Mouse (Mus musculus) CD8-positive naive resting alpha-beta T cell, adult 2 months (primary cell): ENCODE data around the gene Slc30a2.
"Not testable (repeated sequence)": the region's sequence is repeated elsewhere in the genome, so short reads cannot be mapped to it uniquely, and the experiment has no call there.

Experiments
- DNase-seq, 2 experiments: peaks; one replicate each; pipeline ENCODE4 v3.0.0; 2022; ENCODE audit warnings: low read depth in 2 of 2, low spot score in 2 of 2

Slc30a2 gene

DNA sequence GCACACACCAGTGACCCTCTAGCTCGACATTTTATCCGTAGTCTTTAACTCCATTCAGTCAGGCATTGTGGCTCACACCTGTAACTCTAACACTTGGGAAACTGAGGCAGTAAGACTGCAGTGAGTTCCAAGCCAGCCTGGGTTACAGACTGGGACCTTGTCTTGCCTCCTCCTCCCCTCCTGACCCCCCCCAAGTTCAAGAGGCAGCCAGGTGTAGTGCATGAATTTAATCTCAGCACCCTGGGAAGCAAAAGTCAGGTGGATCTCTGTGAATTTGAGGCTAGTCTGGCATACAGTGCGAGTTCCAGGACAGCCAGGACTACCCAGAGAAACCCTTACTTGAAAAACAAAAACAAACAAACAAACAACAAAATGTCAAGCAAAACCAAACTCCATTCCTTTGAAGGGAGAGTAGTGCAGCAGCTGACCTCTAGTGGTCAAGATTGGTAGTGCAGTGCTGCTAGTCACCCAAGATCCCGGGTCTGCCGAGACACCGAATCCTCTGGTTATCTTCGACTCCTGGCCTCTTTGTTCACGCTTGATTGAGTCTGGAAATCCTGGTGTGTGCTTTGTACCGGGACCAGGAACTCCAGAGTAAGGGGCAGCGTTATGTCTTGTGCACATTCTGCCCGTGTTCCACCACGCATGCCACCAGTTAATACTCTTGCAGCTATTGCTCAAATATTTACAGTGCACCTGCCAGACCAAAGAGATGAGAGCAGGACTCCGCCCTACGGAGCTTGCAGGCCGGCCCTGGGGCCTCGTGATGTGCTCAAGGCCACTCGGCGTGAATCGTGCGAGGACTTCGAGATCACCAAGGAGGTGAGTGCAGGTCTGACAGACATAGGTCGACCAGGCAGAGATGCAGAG, 13.8 kb downstream of the Slc30a2 start:
- DNase-seq, result peak; percentile 53 to 68

DNA sequence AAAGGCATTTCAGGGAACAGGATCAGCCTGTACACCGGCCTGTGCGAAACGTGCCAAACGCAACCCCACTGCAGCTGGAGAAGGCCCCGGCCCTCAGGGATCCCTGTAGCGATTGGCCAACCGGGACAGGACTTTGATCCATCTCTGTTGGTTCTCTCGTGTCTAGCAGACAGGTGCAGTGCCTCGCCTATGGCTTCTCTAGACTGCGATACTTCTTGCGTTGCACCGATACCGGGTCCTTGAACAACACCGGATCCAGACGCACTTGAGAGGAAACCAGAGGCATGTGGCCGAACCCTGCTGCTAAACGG, 14.4 kb downstream of the Slc30a2 start:
- DNase-seq, result no peak

DNA sequence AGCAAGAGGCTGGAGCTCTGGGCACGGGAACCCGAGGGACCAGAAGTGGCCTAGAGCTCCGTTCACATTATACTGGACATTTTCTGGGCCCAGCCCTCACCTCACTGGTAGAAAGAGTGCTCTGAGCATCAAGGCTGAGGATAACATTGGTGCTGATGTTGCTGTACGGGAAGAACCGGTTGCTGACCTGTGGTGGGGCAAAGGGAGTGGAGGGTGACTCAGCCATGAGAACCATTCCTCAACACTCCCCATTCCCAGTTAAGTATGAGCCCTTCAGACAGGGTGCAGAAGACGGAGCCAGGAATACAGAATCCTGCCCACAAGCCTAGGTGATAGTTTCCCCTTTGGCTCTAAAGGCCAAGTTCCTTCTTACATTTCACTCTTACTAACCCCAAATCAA, 16.7 kb downstream of the Slc30a2 start:
- no peak for DNase-seq

DNA sequence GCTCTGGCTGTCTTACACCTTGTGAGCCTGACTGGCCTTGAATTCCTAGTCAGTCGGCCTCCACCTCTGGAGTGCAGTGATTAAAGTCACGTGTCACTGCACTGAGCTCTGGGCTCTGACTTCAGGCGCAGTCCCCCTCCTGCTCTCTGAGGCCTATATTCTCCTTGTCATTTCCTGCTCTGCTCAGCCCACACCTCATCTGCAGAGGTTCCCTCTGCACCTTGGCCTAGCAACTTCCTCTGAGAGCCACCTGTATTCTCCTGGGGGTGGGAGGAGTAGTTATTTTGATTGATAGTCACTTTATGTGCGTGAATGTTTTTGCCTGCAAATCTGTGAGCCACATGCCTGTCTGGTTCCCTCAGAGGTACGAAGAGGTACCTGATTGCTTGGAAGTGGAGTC, 18.2 kb downstream of the Slc30a2 start:
- peak in 1 of 2 experiments; percentile 17 for DNase-seq

DNA sequence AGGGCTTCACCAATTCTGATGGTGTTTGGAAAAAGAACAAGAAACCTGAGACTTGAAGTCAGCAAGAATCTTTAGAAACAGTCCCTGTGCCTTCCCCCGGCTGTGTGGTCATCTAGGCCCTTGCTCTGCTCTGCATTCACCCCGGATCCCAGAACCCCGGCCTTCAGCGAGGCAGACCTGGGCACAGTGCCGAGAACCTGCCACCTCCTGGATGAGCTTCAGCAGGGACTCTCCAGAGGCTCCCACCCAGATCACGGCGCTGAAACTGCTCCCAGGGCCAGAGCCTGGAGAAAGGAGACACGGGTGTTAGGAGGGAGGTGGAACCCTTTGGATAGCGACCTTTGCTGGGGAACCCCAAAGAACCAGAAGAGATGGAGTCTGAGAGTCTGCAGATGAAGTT, 19.1 kb downstream of the Slc30a2 start:
- no peak for DNase-seq

DNA sequence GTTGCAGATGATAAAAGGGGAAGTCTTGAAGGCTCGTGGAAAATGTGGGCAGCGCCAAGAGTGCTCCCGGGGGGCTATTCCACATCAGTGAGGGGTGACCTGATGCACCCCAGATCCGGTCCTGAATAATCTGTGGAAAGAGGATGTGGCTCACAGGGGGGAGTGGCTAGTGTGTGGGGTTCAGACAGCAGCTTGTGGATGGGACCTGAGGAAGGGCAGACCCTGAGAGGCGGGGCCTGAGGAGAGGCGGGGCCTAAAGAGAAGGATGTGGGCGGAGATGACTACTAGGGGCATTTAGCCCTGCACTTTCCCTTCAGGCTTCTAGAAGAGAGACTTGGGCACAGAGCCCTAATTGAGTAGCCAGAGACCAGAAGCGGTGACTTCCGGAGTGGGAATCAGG, 19.6 kb downstream of the Slc30a2 start:
- peak; percentile 51 to 72 for DNase-seq

DNA sequence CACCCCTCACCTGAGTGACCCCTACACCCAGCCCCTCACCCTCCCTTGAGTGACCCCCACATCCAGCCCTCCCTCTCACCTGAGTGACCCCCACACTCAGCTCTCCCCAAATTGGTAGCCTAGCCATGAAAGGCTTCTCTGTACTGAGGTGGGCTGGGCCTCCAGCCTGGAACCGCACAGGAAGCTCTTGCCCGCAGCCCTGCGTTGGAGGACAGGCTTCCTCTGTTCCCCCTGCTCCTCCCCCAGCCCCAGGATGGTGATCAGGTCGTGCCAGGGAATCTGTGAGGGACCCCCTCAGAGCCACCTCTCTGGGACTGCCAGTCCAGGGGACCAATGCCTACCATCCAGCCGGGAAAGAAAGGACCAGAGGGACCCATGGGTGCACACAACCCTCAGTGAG, 22.3 kb downstream of the Slc30a2 start:
- no peak for DNase-seq

DNA sequence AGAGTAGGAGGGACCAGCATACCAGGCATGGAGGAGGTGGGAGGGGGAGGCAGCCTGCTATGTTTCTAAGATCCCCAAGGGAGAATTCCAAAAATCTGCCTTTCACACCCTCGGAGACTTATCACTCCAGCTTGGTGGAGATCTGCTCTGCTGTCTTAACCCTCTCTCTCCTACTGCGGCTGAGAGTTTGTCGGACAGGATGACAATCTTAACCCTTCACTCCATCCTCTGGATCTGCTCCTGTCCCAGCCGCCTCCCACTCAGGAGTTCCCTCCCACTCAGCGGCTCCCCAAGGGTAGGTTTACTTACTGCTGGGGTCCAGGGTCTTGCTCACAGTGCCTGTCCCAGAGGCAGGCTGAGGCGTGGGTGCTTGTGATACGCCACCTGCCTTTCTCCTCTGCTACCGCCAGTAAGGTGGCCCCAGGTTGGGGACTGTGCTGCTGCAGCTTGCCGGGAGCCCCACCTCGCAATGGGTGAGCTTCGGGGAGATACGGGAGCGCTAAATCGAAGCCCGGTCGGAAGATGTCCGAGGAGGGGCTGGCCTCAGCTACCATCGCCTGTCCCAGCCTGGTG, 27.8 kb downstream of the Slc30a2 start:
- DNase-seq, result no peak

DNA sequence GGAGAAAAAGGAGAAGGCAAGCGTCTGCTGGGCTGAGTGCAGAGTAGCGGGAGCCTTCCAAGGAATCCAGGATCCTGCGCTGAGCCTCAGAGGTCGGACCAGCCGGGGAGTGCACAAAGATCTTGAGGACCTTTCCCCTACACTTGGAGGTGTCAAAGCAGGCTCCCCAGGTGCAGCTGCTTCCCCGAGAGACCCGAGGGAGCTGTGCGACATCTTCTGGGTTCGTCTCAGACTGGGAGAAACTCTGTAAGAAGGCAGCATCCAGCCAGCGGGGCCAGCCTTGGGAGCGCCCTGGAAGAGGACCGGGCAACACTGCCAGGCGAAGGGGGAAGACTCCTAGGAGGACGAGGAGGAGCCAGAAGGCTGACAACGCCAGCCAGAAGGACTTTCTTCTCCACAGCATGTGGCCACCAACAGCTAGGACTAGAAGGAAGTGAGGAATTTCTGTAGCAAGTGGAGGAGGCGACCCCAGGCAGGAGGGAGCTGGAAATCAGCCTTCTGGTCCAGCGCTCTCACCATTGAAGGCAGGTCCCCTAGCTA, 28.4 kb downstream of the Slc30a2 start:
- no peak for DNase-seq

DNA sequence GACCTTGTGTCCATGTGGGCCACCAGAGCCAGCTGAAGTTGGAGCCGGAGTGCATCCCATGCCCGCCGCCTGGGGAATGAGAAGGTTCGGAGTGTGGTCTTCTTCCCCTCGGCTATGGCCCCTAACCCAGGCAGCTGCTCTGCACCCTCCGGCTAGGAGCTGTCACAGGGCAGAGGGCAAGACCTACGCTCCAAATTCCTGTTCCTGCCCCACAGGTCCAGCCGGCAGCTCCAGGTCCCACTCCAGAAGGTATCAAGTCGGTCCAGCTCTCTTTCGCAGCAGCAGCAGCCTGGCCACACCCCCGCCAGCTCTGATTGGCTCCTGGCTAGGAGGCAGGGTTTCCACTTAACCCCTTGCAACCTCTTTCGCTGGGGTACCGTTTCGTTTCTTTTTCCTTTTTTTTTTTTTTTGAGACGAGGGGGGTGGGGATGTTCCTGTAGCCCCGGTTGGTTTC, 29.3 kb downstream of the Slc30a2 start:
- peak in 1 of 2 experiments; percentile 46 for DNase-seq

DNA sequence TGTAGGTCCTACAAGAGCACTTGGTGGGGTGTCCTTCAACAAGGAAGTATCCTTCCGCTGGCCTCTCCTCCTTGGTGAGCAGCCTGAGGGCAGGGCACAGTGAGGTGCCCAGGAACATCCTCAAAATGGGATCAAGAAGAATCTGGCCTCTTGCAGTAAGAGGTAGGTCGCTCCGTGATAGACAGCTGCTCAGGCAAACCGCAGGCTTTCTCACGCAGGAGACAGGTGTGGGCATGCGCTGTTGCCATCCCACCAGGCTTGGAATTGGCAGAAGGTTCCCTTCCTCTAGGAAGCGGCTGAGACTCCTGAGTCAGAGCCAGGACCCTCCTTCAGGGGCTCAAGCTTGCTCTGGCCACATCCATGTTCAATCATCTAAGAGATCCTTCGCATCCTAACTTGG, 30.3 kb downstream of the Slc30a2 start:
- DNase-seq, result no peak

DNA sequence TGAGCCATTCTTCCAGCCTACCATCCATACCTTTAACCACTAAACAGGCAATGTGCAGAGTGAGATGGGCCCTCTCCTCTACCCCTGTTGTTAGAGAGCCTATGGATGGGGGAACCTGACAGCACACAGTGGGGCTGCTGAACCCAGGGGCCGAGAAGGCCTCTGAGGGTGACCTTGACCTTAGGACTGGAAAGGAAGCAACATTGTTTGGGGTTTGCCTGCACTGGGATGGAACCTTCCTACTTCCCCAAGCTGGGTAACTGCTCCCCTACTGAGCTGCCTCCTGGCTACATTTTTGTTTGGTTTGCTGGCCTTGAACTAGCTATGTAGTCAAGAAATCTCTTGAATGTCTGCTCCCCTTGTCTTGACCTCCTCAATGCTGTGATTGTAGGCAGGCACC, 31.3 kb downstream of the Slc30a2 start:
- DNase-seq, result no peak

DNA sequence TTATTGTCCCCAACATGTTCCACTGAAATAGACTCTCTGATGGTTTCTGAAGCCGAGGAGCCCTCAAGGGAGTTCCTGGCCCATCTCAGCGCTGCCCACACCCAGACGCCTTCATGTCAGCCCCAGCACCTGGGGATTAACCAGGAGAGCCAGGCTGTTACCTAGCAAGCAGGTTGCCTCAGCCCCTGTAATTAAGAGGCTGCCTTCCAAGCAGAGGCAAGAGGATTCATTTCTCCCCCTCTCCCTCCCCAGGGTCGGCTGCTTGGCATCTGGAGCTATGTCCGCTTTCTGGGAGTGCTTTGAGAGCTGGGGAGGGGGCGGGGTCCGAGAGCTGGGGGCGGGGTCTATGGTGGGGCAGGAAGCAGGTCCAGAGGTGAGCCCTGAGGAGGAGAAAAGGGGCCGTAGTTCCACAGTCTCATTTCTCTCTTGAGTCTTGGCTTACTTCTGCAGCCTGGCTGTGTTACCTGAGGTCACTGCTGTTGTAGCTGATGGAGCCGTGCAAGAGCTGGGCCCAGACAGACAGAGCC, 35.2 kb downstream of the Slc30a2 start:
- no peak for DNase-seq

DNA sequence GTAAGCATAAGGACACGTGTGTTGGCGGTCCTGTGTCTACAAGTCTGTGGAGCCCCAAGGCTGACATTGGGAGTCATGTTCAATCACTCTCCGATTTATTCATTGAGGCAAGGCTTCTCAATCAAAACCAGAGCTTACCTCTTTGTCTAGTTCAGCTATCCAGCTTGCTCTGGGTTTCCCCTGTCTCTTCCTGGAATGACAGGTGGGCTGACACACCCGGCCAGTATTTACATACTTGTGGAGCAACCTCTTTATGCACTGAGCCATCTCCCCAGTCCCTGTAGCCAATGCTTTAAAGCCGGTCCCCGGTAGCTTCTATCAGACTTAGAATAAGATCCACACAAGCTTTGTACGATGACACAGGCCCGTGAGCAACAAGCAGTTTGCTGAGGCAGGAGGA, 36.5 kb downstream of the Slc30a2 start:
- DNase-seq, result no peak

DNA sequence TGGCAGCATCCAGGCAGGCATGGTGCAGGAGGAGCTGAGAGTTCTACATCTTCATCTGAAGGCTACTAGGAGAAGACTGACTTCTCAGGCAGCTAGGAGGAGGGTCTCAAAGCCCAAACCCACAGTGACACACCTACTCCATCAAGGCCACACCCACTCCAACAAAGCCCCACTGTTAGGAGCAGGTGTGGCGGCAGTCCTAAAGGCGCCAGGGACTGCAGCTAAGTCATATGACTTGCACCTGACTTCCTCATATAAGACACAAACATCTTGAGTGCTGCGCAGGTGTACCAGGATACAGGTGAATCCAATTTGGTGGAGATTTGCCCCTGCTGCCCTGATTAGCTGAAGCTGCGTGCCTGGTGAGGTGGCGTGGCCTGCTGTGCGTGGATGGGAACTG, 40.8 kb downstream of the Slc30a2 start, which contains the start of gene Extl1:
TSS of gene Extl1 (minus strand) at position 101 of the 400 bp plus-strand sequence.
- not testable (repeated sequence) for DNase-seq

DNA sequence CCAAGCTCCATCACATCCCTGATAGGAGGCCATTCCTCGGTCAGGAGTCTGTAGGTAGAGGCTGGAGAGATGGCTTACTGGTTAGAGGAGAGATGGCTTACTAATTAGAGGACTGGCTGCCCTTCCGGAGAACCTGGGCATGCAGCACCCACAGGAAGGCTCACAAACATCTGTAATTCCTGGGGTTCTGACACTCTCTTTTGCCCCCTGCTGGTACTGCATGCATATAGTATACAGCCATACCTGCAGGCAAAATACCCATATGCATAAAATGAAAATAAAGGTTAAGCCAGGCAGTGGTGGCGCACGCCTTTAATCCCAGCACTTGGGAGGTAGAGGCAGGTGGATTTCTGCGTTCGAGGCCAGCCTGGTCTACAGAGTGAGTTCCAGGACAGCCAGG, 44.3 kb downstream of the Slc30a2 start:
- DNase-seq, result no peak

DNA sequence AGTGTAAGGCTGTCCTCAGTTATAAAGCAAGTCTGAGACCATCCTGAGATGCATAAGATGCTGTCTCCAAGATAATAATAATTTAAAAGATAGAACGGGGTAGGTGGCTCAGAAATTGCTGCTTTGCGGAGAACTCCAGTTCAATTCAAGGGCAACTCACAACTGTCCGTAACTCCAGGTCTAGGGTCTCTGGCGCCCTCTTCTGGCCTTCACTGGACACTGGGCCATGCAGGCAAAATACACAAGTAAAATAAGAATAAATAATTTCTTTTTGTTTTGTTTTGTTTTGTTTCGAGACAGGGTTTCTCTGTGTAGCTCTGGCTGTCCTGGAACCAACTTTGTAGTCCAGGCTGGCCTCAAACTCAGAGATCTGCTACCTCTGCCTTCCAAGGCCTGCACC, 45.4 kb downstream of the Slc30a2 start:
- peak; percentile 65 to 74 for DNase-seq

DNA sequence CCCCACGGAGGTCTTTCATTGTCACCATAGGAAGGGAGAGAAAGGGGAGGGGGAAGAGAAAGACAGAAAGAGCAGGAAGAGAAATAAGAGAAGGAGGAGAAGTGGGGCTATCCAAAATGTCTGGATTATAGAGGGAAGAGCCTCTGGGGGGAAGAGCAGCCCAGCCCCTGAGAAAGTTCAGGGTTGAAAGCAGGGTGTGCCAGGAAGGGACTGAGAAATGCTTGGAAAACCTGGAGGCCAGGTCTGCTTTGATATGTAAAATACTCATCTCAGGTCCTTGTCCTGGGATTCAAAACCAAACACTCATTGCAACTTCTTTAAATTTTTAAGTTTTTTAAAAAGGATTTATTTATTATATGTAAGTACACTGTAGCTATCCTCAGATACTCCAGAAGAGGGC, 48.7 kb downstream of the Slc30a2 start:
- no peak for DNase-seq

DNA sequence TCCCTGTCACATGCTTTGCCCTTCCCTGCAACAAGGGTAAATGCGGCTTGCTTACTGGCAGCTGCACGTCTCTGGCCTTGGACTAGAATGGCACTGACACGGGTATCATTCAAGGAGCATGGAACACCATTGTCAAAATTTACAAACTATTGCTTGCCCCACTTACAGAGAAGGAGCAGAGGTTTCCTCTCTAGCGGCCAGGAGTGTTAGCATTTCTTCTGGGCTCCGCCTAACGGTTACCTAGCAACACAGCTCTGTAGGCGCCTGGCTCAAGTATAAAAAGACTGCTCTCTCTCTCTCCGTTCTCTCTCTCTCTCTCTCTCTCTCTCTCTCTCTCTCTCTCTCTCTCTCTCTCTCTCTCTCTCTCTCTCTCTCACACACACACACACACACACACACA, 49.6 kb downstream of the Slc30a2 start:
- peak in 1 of 2 experiments; percentile 26 for DNase-seq

DNA sequence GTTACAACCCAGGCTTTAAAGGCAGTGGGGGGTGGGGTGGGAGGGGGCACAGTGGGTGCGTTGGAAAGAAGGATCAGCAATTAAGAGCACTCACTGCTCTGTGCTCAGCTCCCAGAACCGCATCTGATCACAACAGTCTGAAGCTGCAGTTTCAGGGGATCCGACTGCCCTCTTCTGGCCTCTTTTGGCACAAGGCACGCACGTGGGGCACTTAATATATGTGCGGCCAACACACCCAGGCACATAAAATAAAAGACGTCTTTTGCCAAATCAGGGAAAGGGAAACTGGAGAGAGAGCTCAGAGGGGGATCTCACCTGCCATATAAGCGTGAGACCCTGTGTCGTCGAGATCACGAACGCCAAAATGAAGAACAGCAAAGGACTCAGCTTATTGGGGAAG, 50.0 kb downstream of the Slc30a2 start:
- no peak for DNase-seq

DNA sequence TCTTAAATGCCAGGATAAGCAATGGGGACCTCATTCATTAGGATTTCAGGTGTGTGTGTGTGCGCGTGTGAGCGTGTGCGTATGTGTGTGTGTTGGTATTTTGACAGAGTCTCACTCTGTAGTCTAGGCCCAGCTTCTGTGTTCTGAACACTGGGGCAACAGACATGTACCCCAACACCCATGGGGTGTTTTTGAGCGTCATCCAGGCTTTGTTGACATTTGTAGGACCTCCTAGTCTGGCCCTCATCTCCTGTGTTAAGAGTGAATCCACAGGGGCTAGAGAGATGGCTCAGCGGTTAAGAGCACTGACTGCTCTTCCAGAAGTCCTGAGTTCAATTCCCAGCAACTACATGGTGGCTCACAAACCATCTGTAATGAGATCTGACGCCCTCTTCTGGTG, 52.2 kb downstream of the Slc30a2 start:
- DNase-seq, result no peak
